Mouse (Mus musculus) G1E (cell line): ENCODE results near the gene BC048562. TPM values are rescaled to one million over a fixed set of nuclear protein-coding genes. Genes with fewer than 3 reads are reported as not detected.

Source experiments
- ATAC-seq: 2 replicates; pipeline ENCODE4 v1.8.0; 2016; ENCODE audit warnings: mild to moderate bottlenecking; ENCODE audit not compliant: insufficient number of reproducible peaks, poor library complexity, low FRiP score, severe bottlenecking; ENCODE audit errors: extremely low read depth
- DNase-seq: peaks from one replicate; pipeline ENCODE4 v3.0.0; 2012; ENCODE audit warnings: low spot score
- H3K27me3 ChIP-seq: 2 replicates; pipeline ENCODE4 v1.6.1; 2012; ENCODE audit warnings: mild to moderate bottlenecking, low read length, inconsistent platforms; ENCODE audit not compliant: insufficient read depth
- H3K36me3 ChIP-seq: replicated peaks from 2 replicates; pipeline ENCODE3; 2012; ENCODE audit warnings: mild to moderate bottlenecking, inconsistent platforms
- H3K4me1 ChIP-seq: 2 replicates; pipeline ENCODE4 v1.6.1; 2012; ENCODE audit warnings: low read depth, low read length, inconsistent platforms, mixed read lengths; ENCODE audit not compliant: insufficient read depth
- H3K4me3 ChIP-seq: 2 replicates; pipeline ENCODE4 v1.5.1; 2012; ENCODE audit warnings: low read depth, mild to moderate bottlenecking, inconsistent platforms, low read length, moderate library complexity, mixed read lengths
- H3K9me3 ChIP-seq: replicated peaks from 2 replicates; pipeline ENCODE4 v1.6.1; 2012; ENCODE audit warnings: inconsistent platforms
- CTCF ChIP-seq: IDR thresholded peaks from 2 replicates; pipeline ENCODE4 v1.5.1; 2012; ENCODE audit warnings: low read depth, low read length, inconsistent platforms, mixed read lengths
- GATA1 ChIP-seq: IDR thresholded peaks from 2 replicates; pipeline ENCODE4 v1.6.1; 2012; ENCODE audit warnings: borderline replicate concordance, low read length, inconsistent platforms, mixed read lengths
- GATA2 ChIP-seq: IDR thresholded peaks from 2 replicates; pipeline ENCODE4 v1.6.1; 2012; ENCODE audit warnings: low read depth, low read length, inconsistent platforms, borderline replicate concordance
- POLR2AphosphoS5 ChIP-seq: IDR thresholded peaks from 2 replicates; pipeline ENCODE4 v1.6.1; 2012; ENCODE audit warnings: low read depth, low read length, inconsistent platforms; ENCODE audit not compliant: insufficient replicate concordance
- TAL1 ChIP-seq: conservative IDR thresholded peaks from 2 replicates; pipeline ENCODE4 v1.6.1; 2012; ENCODE audit warnings: low read depth, low read length, inconsistent platforms, mixed read lengths
- polyA plus RNA-seq: library from polyadenylated mRNA; stranded (reverse); fragments of >175 nt; gene quantifications from 2 replicates; pipeline ENCODE4 v1.2.3, GENCODE M21; 2012
- total RNA-seq, 2 experiments: library from RNA; stranded (forward) in 1 of 2; stranded (reverse) in 1 of 2; fragments of 200-1000 nt in 1 of 2; fragments of >200 nt in 1 of 2; fragmentation: Nextera tagmentation in 1 of 2; gene quantifications; 2 replicates each; pipeline ENCODE4 v1.2.3; 2014 to 2017

BC048562 gene
- total and polyA plus RNA-seq, 3 experiments, result 0.08 to 0.22 TPM; not detected in 1

- Histone ChIP-seq H3K36me3 (peaks cover 32% of the 10 kb centered on the region), H3K4me3 (peak overlapping the region; percentile 76; the same call in 1 of the 2 replicates), H3K27me3 (no peaks in the 10 kb centered on the region), H3K9me3 (no peaks in the 10 kb centered on the region), H3K4me1 (peaks cover 68% of the 10 kb centered on the region)
- TF ChIP-seq POLR2AphosphoS5, result no peak
- TF ChIP-seq GATA1, result no peak
- no peak for TF ChIP-seq CTCF
- no peak for TF ChIP-seq TAL1
- TF ChIP-seq GATA2, result no peak
- ATAC-seq (no peak), DNase-seq (no peak)
Observed at GRCm38 (mm10) chr9:108452911-108453310, 16.6 kb downstream of the BC048562 start.

GRCm38 (mm10) chr9:108453458-108453857, 17.2 kb downstream of the BC048562 start:
- no peaks in the 10 kb centered on the region for H3K9me3 ChIP-seq
- no peaks in the 10 kb centered on the region for H3K27me3 ChIP-seq
- ATAC-seq (no peak), DNase-seq (no peak)
- TF ChIP-seq GATA2 (no peak), GATA1 (no peak)
- peaks cover 27% of the 10 kb centered on the region for H3K36me3 ChIP-seq
- no peak overlapping the region for H3K4me3 ChIP-seq
- peaks cover 70% of the 10 kb centered on the region for H3K4me1 ChIP-seq

DNA sequence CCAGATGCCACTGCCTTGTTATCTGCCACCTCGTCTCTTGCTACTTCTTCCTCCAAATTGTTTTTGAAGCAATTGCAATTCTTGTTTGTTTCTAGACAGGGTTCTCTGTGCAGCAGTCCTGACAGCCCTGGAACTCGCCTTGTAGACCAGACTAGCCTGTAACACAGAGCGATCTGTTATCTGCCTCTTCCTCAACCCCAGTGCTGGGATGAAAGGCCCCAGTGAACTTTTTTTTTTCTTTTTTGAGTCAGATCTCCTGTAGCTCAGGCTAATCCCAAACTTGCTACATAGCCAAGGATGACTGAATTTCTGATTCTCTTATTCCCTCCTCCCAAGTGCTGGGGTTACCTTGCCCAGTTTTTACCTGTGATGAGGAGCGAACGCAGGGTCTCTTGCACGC, 18.1 kb downstream of the BC048562 start:
- H3K4me3 ChIP-seq, result no peak overlapping the region
- ATAC-seq (no peak), DNase-seq (no peak)
- H3K9me3 ChIP-seq, result no peaks in the 10 kb centered on the region
- H3K27me3 ChIP-seq, result no peaks in the 10 kb centered on the region
- peaks cover 20% of the 10 kb centered on the region for H3K36me3 ChIP-seq
- no peak for TF ChIP-seq TAL1
- no peak for TF ChIP-seq CTCF
- TF ChIP-seq GATA1, result no peak
- TF ChIP-seq GATA2, result no peak
- TF ChIP-seq POLR2AphosphoS5, result no peak
- peaks cover 74% of the 10 kb centered on the region for H3K4me1 ChIP-seq

GRCm38 (mm10) chr9:108455747-108456571, 19.7 kb downstream of the BC048562 start:
- Histone ChIP-seq H3K27me3 (no peaks in the 10 kb centered on the region), H3K36me3 (peaks cover 5% of the 10 kb centered on the region), H3K4me3 (no peak overlapping the region), H3K9me3 (no peaks in the 10 kb centered on the region), H3K4me1 (peaks cover 68% of the 10 kb centered on the region)
- no peak for DNase-seq
- no peak for ATAC-seq
- no peak for TF ChIP-seq POLR2AphosphoS5
- no peak for TF ChIP-seq TAL1
- TF ChIP-seq GATA1, result no peak
- no peak for TF ChIP-seq CTCF
- no peak for TF ChIP-seq GATA2

DNA sequence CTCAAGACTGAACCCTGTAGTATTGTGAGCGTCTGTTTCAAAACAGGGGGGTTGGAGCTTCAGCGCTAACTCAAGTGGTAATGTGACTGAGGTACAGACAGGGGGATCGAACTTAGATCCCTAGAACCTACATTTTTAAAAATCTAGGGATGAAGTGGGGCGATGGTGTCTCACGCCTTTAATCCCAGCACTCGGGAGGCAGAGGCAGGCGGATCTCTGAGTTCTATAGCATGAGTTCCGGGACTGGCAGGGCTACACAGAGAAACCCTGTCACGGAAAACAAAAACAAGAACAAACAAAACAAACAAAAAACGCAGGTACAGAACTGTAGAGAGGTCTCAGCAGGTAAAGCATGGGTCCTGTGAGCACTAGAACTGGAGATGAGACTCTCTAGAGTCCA, 20.7 kb downstream of the BC048562 start:
- Histone ChIP-seq H3K36me3 (peaks cover 11% of the 10 kb centered on the region), H3K27me3 (no peaks in the 10 kb centered on the region), H3K4me1 (peaks cover 67% of the 10 kb centered on the region), H3K4me3 (no peak overlapping the region), H3K9me3 (no peaks in the 10 kb centered on the region)
- ATAC-seq, result no peak
- no peak for DNase-seq
- TF ChIP-seq GATA2 (no peak), CTCF (no peak), TAL1 (no peak), POLR2AphosphoS5 (no peak), GATA1 (no peak)

GRCm38 (mm10) chr9:108459939-108460318, 23.6 kb downstream of the BC048562 start:
- peaks cover 41% of the 10 kb centered on the region for H3K36me3 ChIP-seq
- peaks cover 62% of the 10 kb centered on the region for H3K4me1 ChIP-seq
- TF ChIP-seq TAL1 (no peak), GATA2 (no peak)
- no peaks in the 10 kb centered on the region for H3K27me3 ChIP-seq
- no peaks in the 10 kb centered on the region for H3K9me3 ChIP-seq
- peak overlapping the region; percentile 88 for H3K4me3 ChIP-seq
- no peak for ATAC-seq
- no peak for DNase-seq
